Mouse (Mus musculus) right cerebral cortex, postnatal 14 days (tissue): ENCODE results near the gene Cotl1.

Experiments used
- DNase-seq: peaks from one replicate; pipeline ENCODE4 v3.0.0; 2022

Gene Cotl1

DNA sequence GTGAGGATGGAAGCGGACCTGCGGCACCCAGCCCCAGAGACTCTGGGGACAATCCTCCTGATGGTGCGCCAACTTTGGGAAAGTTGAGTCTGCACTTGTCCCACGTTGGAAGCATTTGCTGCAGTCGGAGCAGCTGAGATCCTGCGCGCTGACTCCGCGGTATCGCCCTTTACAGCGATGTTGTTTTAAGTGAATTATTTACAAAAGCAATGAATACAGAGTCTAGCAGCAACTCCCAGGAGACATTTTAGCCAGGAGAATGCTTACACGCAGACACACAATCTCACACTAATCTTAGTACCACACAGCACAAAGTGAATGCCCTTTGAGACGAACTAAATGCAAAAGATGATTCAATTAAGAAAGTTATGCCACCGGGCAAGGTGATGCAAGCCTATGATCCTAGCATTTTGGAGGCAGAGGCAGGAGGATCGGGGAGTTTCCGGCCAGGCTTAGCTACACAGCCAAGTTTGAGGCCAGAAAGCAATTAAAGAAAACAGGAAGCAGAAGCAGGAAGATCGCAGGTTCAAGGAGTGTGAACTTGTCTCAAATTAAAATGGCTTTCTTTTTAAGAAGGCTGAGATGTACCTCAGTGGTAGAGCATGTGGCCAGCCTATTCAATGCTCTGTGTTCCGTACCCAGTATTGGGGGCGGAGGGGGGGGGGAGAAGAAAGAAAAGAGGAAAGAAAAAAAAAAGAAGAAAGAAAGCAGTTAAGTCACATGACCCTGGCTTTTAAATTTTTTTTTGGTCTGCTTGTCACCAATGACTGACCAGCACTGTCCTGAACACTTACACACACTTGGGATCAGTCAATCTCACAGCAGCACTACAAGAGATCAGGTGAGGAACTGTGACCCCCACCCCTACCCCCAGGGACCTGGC is 2.0 kb downstream of the Cotl1 start:
- DNase-seq, result no peak

DNA sequence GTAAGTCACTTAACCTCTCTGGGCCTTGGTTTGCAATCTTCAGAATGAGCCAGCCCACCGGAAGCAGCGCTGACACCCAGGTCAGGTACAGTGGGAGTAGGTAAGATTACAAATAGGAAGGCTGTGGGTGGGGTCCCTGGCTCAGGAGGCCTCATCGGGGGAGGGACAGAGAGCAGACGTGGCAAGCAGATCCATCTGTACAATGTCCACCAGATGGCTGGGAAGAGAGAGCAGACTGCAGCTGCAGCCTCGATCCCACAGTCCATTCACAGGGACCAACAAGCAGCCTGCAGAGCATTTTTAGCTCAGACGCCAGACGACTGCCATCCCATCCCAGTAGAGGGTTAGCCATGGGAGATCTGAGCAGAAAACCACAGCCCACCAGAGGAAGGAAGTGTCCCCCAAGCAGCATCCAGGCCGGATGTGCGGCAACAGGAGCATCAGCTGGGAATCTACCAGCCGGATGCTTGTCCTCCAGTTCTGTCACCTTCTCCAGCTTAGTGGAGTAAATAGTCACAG is 2.7 kb downstream of the Cotl1 start:
- no peak for DNase-seq

DNA sequence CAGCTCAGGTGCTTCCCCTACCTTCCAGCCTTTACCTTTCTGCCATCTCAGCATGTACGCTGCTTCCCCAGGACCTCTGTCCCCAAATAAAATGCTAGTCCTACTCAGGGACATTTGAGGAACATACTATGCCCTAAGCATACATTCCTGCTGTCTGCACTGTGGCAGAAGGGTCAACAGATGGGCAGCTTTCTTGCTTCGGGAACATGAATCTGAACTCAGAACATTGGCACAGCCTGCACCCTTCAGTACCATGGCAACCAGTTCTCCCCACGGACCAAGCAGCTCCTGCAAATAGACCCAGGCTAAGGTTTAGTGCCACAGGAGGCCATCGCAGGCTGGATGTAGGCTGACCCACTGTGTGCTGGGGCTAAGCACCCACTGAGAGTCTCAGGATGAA is 3.5 kb downstream of the Cotl1 start:
- no peak for DNase-seq

DNA sequence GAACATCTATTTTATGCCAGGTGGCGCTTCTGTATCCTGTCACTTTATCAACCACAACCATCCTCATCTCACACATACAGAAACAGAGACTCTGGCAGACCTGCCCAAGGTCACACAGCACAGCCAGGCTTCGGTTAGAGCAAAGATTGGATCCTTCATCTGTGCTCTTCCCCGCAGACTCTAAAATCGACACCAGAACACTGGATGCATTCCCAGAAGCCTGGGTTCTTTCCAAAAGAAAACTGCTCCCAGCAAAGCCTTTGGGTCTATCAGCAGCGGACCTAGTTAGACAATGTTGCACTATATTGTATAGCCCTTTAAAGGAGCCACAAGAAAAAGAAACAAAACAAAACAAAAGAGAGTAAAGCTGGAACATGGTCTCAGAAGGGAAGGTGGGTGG is 5.1 kb downstream of the Cotl1 start:
- no peak for DNase-seq

DNA sequence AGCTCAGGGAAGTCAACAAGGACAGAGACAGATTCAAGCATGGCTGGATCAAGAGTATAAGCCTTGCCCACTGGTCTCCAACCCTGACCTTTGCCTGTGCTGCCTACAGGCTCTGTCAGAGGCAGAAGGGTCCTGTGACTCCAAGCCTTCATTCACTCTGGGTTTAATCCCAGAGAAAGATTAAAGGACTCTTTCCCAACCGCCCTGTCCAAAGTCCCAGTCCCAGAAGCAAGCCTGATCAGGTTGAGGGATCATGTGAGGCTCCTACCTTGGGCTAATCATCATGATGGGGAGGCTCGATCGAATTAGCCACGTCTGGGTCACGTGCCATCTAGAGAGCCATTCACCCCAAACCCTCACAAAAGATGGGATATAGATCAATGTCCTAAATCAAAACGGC is 5.7 kb downstream of the Cotl1 start:
- DNase-seq, result no peak

DNA sequence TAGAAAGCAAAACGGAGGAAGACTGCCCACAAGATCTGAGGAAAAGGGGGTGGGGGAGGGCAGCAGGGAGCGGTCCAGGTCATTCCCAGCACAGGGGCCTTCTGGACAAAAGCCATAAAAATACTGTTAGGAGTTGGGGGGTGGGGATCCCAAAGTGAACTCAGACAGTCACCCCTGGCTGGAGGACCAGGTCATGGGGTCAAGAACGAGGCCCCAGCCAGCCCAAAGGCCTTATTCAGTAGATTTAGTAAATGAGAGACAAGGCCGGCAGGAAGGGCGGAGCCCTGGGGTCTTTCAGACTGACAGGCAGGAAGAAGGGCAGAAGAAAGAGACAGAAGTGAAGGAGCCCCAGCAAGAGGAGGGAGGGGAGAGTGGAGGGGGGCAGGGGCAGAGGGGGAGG is 7.4 kb downstream of the Cotl1 start:
- DNase-seq, result no peak

DNA sequence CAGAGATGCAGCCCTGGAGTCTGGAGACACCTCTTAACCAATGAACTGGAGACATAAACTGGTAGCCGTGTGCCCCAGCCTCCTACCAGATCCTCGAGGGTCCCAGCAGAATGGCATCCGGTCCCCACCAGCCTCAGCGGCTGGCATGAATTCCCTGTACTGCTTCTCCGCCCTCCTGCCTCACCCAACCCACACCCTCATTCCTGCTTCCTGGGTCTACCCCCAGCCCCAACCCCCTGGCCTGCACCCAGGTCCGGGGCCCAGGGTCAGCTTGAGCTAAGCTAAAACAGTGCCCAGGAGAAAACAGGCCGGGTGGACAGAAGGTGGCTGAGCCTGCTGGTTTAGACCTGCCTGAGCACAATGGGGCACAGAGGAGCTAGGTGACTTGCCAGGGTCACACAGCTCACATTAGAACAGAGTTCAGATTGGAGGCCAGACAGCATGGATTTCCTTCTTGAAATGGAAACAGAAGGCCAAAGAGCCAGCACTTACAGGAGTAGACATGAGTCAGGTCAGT is 8.2 kb downstream of the Cotl1 start:
- no peak for DNase-seq

DNA sequence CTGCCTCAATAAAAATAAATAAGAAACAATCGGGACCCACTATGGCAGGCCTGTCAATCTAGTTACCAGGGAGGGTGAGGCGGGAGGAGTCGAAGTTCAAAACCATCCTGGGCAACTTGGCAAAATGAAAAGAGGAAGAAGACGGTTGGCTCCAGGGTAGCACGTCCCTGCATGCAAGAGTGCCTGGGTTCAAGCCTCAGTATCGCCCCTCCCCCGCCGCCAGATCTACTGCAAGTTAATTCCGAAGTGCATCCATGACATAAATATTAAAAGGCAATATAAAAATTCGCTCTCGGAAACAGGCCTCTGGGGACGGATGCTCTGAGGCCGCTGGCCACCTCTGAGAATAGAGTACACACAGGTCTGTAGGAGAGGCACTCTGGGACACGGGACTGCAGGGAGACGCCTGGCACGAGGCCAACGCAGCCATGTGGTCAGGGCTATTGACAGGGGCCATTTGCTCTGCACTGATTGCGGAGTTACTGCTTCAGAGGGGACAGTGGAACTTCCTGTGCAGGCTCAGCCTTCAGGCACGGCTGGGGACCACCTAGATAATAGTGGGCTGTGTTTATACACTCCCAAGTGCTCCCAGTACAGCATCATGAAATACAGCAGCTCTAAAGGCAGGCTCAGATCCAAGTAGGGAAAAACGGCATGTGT is 8.9 kb downstream of the Cotl1 start:
- DNase-seq, result peak; percentile 67

DNA sequence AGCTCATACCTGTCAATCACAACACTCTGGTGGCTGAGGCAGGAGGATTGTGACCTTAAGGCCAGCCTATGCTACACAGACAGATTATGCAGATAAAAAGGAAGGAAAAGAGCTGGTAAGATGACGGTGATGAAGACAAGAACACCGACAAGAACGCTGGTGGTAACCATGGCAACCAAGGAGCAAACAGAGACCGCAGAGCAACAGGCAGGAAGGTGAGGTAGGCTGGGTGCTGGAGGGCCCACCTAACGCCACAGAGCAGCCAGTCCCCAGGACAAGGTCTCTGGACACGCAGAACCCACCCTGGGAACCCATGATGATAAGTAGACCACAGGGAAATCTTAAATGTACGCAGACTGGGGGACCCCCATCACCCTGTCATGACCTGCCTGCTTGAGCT is 9.8 kb downstream of the Cotl1 start:
- no peak for DNase-seq

DNA sequence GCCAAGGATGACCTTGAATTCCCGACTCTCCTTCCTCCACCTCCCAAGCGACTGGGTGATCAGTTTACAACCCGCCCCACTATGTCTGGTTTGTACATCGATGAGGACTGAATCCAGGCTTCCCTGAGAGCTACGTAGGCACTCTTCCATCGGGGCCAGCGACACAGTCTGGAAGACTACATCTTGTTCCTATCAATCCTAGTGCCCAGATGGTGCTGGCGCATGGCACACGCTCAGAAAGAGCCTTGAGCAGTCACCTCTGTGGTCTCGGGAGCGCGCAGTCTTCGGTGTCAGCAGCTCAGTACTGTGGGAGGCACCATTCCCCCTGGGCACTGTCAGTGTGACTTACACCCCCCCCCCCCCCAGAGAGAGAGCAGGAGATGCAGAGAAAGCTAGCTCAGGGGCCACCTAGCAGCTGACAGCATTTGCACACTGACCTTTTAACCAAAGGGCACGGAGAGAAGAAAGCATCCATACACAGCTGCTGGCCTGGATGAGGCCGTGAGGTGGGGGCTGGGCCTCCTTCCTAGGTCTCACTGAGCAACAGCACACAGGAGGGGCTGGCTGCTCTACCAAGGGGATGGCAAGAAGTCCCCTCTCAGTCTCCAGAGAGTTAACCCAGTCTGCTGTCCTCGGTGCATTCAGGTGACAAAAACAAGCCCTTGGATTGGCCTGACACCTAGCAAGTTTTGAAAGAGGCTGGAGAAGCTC is 10.3 kb downstream of the Cotl1 start:
- DNase-seq, result no peak

DNA sequence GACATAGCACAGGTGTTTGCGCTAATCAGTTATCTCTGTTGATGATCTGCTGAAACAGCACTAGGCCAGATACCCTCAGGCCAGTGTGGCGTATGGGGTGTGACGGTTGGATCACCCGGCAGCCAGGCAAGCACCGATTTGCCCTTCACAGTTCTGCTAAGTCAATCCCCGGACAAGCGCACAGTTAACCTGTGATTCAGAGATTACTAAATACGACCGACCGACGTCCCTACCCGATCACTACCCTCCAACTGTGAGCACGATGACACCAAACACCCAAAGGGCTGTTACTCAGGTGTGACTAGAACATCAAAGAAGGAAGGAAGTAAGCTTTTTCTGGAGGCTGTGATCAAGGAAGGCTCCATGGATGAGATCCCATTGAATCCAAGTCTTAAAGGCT is 10.9 kb downstream of the Cotl1 start:
- DNase-seq, result no peak

DNA sequence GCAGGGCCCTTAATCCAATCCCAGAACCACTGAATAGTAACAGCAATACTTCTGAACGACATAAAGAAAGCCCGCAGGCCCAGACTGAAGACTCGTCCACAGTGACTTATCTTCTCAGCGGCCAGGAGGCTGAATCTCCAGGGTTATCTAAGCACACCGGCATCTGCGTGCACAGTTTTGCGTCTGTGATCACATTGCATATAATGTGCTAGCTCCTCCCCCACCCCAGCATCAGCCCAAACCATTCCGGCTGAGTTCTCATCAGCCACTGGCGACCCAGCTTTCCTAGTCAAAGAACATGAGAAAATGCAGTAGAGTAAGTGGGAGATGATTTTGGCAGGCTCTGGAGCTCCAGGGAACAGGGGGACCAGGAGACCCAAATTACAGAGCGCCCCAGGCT is 11.3 kb downstream of the Cotl1 start:
- no peak for DNase-seq

DNA sequence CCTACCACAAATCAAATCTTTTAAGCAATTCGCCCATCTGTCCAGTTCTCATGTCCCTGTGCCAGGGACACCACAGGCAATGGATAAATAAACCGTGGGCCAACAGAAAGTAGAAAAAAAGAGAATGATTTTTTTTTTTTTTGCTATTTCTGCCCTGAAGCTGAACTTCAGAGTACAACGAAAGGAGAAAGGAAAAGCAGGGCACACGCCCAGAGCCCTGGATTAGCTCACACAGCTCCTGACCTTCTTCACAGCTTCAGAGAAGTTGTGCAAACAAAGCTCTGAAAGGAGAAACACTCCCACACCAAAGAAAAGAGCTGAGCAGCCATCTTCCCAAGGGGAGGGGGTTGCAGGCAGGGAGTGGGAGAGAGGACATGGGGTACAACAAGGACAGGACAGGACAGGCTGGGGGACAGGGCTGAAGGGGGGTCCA is 12.6 kb downstream of the Cotl1 start:
- DNase-seq, result no peak

DNA sequence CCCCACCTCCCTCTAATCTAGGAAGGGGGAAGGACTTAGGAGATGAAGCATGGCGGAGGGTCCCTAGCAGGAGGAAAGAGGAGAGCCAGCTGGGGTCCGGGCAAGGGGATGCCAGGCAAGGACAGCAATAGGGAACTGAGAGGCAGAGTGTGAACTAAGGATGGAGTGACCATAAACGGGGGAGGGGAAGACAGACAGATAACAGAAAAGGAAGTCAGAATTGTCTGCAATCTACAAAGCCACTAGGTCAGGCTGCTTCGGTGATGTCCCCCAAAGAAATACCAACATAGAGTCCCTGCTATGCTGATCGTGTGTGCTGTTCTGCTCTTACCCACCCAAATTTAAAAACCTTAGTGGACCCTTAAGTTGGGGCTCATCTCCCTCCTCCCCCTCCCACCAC is 13.4 kb downstream of the Cotl1 start:
- no peak for DNase-seq

DNA sequence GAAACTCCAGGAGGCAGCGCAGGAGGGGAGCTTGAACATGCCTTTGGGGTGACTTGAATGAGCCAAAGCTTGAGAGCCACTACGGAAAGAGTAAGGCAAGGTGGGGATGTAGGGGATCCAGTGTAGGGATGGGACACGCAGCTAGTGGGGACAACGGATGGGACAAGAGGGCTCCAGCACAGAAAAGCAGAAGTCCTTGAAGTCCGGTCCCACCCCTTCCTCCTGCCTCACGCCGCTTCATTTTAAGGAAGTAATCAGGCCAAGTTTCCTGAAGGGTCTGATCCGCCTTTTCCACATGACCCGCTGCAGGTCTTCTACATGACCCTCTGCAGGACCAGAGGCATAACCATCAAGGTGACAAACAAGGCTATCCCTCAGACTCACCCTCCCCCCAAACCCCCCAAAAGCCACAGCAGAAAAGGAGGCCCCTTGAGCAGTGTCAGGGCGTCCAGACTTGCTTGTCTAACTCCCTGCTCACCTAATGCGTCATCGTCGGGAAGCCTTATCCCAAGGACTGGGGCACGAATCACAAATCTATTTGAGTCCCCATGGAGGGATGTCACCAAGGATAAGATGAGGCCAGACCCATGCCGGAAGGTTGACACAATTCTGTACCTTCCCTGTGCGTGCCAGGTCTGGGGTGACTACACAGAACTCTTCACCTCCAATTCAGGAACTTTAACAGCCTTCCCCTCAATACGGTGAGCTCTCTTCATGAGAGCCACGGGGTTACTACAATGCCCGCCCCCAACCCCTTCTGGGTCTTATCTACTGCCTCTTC is 14.2 kb downstream of the Cotl1 start:
- no peak for DNase-seq

DNA sequence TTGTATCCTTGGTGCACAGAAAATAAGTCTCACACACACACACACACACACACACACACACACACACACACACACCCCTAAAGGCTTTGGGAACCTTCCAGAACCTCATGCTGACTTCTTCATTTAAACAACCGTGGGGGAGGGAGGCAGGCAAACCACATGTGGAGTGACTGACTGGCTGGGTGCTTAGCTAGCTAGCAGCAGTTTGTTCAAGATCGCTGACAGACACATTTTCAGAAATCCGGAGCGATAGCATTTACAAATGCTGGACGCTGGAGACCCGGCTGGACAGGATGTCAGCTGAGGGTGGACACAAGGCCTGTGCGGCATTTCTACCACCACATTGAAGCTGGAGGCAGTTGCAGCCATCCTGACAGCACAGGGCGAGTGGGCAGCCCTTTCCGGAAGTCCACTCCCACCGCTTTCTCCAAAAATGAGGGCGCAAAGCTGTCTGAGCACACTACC is 15.5 kb downstream of the Cotl1 start:
- DNase-seq, result peak; percentile 54

DNA sequence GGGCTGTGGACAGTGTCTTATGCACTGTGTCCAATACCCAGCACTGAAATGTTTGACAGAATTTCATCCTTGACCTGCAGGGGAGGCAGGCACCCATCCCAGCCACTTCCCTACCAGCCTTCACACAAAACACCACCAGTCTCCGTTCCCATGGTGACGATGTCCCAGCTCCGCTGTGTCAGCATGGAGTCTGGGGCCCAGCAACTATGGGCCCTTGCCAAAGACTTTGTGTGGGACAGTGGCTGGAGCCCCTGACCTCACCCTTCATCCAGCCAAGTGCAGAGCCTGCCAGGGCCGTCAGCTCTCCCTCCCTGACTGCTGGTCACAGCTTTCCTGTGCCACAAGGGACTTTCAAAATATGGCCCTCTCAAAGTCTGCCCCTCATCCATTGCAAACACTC is 16.2 kb downstream of the Cotl1 start:
- no peak for DNase-seq

DNA sequence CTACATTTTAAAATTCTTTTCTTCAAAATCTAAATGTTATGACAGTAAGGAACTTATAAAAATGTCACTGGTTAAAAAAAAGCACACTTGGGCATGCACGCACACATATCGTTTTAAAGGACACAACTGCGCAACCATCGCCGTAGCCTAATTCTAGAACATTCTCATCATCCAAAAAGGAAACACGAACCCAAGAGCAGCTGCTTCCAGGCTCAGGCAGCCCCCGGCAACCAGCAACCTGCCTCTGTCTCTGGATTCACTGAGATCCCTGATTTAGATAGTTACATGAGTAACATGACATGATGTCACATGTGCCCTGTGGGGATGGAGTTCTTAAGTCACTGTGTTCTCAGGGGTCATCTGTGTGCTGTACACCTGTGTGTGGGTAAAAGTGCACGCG is 17.1 kb downstream of the Cotl1 start:
- DNase-seq, result no peak

DNA sequence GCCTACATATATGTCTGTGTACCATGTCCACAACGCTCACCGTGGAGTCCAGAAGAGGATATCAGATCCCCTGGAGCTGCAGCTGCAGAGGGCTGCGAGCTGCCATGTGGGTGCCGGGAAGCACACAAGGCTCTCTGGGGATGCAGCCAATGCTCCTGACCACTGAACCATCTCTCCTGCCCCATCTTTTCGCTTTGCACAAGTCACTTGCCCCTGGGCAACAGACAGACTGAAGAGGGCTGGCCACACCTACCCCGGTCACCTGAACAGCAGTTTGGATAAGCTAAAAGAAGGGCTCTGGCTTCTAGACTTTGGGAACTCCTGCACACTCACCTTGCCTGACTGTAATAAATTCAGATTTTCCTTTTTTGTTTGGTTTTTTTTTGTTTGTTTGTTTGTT is 18.7 kb downstream of the Cotl1 start:
- DNase-seq, result no peak

DNA sequence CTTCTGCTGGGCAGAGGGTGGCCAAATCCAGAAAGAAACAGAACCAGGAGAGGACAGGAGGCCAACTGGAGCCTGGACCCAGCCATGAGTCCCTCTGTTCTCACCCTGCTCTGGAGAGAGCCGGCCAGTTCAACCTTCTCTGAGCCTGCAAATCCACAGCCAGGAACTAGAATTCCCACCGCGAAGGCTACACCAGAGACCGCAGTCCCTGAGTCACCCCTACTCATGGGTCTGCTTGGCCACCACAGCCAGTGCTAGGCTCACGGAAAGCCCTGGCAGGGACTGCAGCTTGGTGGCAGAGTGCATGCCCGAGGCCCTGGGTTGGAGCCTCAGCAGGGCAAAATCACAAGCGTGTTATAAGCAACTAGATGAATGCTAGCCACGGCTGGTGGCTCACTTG is 20.4 kb downstream of the Cotl1 start:
- DNase-seq, result no peak

DNA sequence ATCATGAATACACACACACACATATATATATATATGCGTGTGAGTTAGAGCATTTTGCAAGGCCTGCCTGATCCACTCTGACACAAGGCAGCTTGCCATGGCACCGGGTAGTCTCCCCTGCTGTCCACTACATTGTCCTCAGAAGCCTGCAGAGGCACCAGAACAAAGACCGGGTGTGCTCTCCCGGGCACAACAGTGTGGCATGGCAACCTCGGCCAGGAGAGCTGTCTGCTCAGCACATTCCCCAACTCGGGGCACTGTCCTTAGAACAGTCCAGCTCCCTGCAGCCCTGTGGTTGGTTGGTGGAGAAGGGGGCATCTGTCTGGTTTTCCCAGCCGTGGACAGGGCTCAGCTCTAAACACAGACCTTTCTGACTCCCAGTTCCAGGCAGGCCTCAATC is 21.0 kb downstream of the Cotl1 start:
- DNase-seq, result no peak

DNA sequence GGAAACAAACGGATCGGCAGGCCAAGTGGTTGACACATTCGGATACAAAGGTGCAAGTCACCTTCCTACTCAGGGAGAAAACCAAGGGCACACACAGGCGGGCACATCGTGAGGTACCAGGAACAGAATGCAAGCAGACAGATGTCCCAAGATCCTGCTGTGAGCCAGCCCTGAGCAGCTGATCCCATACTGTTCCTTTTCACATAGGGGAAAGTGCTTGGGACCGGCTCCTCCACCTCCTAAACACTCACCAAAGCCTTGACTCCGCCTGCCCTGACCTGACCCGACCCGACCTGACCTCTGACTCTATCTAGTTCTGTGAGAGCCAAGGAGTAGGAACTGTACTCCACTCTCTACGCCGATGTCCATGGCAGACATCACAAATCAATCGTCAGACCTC is 22.9 kb downstream of the Cotl1 start:
- DNase-seq, result no peak

DNA sequence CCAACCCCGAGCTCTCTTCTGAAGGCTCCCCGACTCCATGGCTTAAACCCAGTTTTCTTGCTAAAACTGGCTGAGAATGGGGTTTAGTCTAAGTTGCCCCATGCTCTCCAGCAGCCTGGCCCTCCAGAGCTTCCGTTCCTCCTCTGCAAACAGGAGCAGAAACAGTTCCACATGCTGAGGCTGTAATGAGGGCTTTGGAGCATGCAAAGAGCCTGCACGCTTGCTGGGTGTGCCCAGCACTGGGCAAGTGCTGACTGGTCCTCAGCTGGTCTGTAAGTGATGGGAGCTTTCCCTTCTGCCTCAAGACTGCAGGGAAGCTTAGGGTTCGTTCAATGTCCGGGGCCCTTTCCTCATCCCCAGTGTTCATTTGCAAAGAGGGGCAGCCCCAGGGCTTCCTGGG is 24.1 kb downstream of the Cotl1 start:
- no peak for DNase-seq
